Mouse (Mus musculus): ENCODE data around the gene Tnfrsf17.
A peak's percentile ranks its signal among the peaks of the same experiment; 100 is the strongest.
"Not testable (repeated sequence)": the region's sequence is repeated elsewhere in the genome, so short reads cannot be mapped to it uniquely, and the experiment has no call there.

Tnfrsf17 gene

DNA sequence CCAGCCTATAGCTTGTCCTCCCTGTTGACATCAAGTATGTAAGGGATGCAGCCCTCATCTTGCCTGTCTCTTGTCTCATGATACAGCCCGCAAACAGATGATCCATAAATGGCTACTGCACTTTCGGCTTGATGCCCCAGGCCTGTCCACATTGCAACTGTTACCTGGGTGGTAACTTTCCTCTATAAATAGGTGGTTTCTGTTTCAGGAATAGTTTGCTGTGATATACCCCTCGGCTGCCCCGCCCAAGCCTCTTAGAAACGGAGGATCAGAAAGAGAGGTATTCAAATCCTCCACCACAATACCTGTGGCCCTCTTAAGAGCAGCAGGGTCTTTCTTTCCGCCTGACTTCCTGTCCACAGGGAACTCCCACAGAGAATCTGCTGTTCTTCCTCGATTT is at the start of gene Tnfrsf17:
Gene Tnfrsf17, plus strand, starts transcription at position 301 of the 400 bp plus-strand sequence.
- no peak for DNase-seq

DNA sequence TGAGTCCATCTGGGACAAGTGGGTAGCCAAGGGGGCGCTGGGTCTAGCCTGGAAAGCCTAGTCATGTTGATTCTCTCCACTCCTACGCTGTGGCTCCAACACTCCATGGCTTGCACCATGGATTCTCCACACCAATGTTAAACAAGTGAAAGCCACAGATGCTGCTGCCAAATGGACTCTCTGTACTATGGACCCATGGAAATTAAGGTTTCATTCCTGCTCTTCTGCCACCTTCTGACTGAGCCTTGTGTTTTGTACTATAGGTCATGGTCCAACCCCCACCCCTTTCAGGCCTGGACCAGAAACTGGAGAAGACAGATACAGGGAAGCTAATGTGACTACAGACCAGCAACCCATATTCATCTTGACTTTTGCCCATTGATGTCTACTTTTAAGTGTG is 47.1 kb upstream of the Tnfrsf17 start:
- no peak for DNase-seq

DNA sequence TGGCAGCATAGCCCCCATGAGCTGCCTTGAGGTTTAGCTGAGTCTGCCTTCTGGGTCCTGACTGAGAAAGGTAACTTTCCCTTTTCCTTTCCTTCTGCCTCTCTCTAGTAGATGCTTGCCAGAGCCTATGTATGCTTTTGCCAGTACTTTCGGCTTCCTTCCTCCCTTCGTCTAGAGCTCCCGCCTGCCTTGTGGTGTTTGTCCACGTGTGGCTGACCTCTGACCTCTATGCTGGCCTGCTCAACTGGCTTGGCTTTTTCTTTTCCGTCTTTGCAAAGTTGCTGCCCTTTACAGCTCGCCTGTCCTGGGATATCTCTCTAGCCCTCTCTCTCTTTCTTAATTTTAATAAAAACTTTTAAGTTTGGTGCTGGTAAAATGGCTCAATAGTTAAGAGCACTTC is 43.8 kb upstream of the Tnfrsf17 start:
- no peak for DNase-seq

DNA sequence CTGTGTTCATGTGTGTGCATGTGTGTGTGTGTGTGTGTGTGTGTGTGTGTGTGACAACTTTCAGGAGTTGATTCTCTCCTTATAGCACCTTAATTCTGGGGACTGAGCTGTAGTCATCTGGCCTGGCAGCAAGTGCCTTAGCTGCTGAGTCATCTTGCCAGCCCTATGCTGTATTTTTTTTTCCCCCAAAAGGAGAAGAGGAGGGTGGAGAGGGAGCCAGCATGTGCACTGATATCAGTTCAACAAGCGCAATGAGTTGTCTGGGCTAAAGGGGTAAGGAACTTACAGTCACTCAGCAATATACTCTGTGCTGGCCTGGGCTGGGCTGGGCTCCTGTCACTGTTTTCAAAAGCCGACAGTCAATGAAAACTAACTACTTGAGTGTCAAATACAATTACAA is 43.0 kb upstream of the Tnfrsf17 start:
- no peak for DNase-seq

DNA sequence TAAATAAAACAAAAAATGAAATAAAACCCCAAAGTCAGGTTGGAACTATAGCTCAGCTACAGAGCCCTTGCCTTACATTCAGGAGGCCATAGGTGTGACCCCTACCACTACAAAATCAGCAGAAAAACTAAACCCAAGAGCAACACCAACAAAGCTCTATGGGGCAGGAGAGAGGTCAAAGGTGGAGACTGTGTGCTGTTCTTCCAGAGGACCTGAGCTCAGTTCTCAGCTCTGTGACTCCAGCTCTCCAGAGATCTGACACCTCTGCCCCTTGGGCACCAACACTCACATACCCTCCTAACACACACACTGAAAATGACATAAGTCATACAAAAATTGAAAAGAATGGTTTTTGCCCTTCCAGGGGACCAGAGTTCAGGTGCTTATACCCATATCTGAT is 42.5 kb upstream of the Tnfrsf17 start:
- no peak for DNase-seq

DNA sequence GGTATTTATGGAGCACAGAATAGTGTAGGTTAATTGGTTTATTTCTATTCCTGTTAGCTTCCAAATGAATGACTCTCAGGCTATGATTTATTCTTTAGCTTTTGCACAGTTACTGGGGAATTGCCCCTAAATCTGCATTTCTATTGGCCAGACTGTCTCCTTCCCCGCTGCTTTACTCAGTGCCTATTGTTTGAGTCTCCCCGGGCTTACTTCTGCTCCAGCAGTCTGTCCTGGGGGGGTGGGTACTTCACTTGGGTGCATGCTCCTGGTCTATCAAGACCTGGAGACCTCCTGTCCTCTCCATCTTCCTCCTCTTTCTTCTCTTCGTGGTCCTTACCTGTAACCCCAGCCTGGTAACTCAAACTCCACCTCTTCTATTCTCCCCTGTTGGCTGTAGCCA is 36.7 kb upstream of the Tnfrsf17 start:
- no peak for DNase-seq

DNA sequence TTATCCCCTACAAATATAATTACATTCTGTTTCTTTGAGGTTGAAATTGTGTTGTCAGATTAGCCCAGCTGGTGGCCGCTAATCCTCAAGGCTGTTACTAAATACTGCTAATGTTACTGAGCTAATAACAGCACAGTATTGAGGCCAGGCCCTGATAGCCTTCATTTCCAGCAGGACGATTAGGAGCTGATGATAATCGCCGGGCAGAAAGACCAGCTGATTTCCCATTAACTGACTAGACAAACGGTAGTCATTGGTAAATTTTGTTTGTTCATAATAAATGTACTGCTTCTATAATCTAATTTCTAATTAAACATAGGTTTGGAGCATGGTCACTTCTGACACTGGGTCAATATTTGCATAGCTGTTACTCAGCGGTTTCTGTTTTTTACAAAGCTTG is 34.8 kb upstream of the Tnfrsf17 start:
- DNase-seq = no peak

DNA sequence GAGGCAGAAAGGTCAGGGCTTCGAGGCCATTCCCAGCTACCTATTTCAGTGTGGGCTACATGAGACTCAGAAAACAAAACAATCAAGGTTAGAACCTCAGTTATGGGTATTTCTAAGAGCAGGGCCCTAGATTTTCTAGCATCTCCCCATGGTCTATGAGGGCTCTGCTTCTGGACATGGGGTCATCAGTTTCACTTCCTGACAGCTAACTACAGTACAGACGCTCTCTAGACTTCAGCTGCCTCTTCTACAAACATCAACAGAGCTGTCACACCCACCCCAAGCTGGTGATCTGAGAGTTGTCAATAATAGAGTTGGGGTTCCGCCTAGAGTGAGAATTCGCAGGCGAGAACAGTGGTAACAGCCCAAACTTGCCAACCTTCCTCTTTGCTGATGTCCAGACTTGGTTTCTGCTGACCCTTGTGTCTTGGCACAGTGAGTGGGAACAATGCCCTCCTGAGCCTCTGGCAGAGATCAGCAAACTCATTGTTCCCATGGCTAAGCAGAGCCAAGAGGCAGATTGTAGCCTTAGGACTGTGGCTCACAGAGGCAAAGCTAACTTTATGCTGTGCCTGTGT is 30.9 kb upstream of the Tnfrsf17 start:
- DNase-seq = no peak

DNA sequence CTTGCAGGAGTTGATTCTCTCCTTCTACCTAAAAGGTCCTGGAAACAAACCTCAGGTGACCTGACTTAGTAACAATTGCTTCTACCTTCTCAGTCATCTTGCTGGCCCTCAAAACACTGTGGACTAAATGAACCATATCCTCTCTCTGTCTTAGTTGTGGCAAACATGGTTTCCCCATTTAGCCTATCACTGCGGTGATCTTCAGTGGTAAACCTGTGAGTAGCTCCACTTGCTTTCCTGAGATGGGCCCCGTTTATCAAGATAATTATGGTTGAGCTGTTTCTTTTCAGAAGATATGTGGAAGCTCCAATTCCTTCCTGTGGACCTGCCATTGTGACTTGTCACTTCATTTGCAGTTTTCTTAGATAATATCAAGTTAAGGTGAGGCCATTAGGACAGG is 28.7 kb upstream of the Tnfrsf17 start:
- DNase-seq = no peak

DNA sequence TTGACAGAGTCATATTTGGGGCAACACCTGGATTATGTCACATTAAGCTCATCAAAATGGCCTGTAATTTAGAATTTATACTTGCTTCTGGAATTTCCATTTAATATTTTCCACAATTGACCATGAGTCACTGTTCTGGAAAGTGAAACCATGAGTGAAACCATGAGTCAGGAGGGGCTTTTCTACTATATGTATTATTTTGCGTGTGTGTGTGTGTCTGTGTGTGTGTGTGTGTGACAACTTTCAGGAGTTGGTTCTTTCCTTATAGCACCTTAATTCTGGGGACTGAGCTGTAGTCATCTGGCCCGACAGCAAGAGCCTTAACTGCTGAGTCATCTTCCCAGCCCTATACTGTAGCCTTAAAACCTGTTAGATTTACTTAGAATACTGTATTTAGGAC is 27.7 kb upstream of the Tnfrsf17 start:
- DNase-seq = no peak

DNA sequence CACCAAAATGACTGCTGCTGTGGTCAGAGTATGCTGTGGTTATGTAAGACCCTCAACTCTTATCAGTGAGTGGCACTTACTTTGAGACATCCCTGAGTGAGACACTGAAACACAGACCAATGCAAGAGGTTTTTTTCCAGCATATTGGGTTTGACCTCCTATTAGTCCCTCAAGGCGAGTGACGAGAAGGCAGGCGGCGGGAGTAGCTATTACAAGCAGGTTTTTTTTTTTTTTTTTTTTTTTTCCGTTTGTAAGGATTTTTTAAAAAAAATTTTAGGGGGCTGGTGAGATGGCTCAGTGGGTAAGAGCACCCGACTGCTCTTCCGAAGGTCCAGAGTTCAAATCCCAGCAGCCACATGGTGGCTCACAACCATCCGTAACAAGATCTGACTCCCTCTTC is 24.7 kb upstream of the Tnfrsf17 start:
- DNase-seq = not testable (repeated sequence)

DNA sequence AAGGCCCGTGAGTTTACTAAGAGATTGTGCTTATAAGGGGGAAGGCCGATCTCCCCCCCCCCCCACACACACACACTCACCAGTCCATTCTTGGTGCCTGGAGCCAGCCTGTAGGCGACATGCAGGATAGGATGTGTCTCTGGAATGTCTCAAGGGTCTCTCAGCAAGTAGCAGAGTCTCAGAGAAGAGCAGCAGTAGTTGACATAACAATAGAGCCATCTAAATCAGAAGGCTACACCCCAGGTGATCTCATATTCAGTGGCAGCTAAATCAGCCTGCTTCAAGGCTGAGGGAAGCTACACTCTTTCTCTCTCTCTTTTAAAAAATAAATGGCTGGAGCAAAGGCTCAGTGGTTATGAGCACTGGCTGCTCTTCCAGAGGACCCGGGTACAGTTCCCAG is 18.0 kb upstream of the Tnfrsf17 start:
- not testable (repeated sequence) for DNase-seq

DNA sequence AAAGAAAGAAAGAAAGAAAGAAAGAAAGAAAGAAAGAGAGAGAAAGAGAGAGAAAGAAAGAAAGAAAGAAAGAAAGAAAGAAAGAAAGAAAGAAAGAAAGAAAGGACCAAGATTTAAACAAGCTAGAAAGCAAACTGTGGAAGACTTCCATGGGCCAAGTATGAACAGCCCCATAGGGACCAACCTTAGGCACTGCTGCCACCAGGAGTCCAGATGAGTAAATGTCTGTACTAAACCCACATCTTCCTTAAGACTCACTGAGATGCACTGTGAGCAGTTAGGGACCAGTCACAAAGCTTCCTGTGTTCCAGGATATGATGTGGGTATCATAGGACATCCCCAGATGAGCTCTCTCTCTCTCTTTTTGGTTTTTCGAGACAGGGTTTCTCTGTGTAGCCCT is 15.9 kb upstream of the Tnfrsf17 start:
- peak in 1 of 2 experiments; percentile 14 for DNase-seq

DNA sequence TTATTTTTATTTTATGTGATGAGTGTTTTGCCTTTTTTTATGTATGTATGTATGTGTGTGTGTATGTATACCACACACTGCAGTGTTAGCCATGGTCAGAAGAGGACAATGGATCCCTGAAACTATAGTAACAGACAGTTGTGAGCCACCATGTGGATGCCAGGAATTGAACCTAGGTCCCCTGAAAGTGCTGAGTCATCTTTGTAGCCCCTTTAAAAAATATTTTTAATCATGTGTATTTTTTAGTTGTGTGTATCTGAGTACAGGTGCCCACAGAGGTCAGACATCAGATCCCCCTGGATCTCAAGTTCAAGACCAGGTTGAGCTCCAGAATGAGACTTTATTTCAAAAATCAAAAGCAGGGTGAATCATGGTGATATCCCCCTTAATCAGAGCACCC is 9.9 kb upstream of the Tnfrsf17 start:
- DNase-seq = no peak

DNA sequence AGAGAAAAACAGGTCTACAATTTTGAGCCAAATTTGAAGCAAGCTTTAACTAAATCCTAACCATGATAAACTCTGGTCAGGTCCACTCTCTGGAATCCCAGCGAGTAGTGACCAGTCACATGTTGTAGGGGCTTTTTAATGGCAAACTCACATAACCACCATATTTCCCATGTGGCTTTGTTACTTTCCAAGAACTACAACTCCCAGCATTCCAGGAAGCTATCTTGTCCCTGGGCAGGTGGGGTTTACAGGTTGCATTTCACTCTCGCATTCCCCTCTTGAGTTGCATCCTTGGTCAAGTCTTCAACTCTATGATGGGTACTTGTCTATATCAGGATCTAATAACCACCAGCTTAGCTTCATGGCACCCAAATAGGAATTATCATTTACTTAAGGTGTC is 8.1 kb upstream of the Tnfrsf17 start:
- no peak for DNase-seq

DNA sequence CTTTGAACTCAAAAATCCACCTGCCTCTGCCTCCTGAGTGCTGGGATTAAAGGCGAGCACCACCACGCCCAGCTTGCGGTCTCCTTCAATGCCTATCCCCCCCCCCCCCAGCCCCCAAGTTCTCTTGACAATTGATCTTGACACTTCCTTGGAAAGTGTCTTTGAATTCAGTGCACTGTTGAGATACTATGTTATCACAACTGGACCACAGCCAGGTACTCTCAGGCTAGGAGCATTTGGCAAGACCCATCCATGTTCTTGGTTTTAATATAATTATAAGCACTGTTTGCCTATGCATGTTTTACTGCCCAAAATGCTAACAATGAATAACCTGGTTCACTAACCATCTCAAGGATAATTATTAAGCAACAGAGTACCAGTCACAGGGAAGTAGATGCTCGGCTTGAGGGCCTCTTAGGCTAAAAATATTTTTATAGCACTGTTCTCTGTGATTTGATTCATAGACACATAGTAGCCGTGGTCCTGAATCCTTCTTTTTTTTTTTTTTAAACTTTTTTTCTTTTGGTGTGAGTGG is 2.2 kb downstream of the Tnfrsf17 start:
- DNase-seq = no peak

DNA sequence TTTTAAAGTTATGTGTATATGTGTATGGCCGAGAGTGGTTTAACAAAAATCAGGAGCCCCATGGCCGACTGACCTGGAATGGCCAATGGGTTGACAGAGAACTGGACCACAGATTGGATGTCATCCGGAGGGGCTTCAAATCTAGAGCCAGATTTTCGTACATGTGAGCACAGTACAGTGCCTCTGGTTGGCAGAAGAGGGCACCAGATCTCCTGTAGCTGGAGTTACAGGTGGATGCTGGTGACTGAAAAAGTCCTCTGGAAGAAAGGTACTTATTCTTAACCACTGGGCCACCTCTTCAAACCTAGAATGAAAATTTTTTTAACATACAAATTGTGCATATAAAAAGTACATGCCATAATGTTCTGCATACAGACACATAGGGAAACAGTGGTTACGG is 3.1 kb downstream of the Tnfrsf17 start:
- DNase-seq = no peak

DNA sequence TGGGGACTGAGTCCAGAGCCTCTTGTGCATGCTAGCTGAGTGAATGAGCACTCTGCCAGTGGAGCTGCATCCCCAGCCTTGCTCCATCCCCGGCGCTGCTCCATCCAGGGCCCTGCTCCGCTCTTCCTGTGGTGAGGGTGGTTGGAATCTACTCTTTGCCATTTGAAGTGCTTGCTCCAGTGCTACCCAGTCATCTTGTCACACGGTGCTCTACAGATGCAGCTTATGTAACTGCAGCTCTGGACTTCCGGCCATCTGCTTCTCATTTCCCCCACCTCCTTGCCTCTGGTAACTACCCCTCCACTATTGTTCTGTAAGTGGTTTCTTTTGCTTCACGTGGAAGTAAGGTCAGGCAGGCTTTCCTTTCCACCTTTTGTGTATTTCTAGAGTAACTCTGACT is 3.7 kb downstream of the Tnfrsf17 start:
- DNase-seq = peak; percentile 4 to 16

DNA sequence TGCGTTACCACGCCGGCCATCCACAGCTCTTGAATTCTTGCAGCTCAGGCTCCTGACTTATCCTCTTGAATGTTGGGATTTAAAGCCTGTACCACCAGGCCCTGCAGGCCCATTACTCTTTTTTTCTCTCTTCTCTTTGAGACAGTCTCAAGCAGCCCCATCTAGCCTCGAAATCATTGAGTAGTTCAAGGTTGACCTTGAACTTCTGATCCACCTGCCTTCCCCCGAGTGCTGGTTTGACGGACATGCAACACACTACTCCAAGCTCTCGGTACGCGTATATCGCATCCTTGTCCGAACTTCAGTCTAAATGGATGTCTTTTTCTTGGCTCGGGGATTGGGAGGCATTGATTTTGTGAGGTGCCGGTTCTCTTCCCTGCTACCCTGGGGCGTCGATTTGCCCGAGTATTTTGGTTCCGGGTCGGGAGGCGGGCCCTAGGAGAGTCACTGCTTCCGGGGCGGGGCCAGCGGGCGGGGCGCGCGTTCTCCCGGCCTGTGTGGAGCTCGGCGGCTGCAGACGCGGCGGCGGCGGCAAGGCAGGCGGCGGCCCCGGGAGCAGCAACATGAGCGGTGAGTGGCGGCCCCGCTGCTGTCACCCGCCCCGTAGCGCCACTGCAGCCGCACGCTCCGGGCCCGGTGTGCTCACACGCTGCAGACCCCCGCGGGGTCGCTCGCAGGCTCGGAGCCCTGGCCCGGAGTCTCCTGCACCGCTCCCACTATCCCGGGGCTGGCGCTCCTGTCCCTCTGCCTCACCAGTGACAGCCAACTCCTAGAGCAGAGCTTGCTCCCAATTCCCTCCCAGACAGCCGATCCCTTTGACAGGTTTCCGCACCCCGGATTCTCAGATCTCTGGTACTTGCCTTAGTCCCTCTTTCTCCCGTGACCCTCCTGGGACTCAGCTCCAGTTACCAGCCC is 9.1 kb downstream of the Tnfrsf17 start, which contains the start of gene Snx29:
Gene Snx29, plus strand, starts transcription at position 500 of the 915 bp plus-strand sequence.
- peak; percentile 96 to 98 for DNase-seq

DNA sequence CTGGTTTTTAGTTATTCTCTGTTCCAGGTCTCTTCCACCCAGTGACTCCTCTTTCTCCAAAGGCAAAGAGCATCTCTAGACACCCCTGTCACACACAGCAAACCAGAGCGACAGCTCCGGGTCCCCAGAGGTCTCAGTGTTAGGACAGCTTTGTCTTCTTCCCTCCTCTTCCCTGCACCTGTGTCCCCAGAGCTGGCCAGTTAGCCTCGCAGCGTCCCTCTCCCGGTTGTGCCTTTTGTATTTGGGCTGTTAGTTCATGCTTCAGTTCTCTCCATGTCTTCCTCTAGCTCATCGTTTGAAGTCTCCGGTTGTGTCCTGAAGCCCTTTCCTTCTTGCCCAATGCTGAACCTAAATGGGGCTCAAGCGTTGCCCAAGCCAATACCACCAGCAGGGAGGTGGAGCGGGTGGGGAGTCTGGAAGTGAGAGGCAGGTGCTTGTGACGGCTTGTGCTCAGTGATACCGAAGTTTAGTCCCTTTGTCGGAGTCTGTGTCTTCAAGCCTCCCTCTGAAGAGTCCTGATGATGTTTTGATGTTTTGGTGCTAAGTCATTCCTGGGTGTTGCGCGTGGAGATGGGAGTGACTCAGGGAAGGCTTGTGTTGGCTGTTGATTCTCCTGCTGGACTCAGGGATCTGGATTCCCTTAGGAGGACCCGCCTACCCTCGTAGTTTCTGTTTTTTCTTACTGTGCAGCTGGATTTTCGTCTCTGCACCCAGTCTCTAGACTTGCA is 9.9 kb downstream of the Tnfrsf17 start:
- peak; percentile 8 to 28 for DNase-seq

DNA sequence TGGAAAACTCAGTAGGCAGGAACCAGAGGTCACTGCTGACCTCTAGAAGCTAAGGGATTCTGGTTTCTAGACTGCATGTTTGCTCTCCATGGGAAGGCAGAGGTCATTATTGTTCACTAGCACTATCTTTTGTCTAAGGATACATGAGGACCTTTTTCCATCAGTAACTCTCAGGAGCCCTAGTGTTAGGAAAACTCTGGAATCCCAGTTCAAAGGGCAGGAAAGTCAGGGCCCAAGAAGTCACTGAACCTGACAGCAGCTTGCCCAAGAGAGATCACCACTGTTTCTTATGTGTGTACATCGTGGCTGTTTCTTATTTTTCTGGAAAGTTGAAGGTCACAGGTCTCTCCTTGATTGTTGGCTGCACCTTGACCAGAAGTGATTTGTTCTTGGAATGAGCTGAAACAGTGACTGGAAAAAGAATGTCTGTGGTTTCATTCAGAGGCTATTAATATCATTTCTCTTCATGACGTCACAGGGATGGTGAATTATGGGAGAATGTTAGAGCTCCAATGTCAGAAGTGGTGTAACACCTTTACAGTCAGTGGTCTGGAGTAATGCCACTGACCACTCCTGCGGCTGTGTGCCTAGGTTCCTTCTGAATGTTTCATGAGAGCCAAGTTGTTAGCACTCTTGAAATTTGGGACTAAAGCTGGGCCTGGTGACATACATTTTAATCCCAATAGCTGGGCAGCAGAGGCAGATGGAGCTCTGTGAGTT is 16.6 kb downstream of the Tnfrsf17 start:
- no peak for DNase-seq

DNA sequence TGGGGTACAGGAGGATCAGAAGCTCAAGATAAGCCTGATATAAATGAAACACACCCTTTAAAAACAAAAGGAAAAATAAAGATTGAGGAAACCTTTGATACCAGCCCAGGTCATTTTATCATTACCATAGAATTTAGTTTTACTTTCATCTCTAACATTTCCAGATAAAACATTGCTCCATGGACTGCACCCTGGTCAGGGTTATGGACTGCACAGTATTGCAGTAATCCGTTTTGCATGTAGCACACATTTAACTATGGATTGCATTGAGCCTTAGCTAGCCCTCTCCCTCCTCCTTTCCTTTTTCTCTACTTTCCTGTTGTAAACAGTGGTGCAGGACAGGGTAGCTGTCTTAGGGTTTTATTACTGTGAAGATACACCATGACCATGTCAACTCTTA is 17.4 kb downstream of the Tnfrsf17 start:
- DNase-seq = no peak
